Mouse (Mus musculus) urinary bladder, adult 18-20 months (tissue): Measurements from ENCODE around the gene Ptpre.
A peak's percentile ranks its signal among the peaks of the same experiment; 100 is the strongest.
"Not testable (repeated sequence)": the region's sequence is repeated elsewhere in the genome, so short reads cannot be mapped to it uniquely, and the experiment has no call there.

Source experiments
- DNase-seq, 2 experiments: peaks; one replicate each; pipeline ENCODE4 v3.0.0; 2022; ENCODE audit warnings: low spot score in 2 of 2, mixed read lengths in 2 of 2

Gene Ptpre

GRCm38 (mm10) chr7:135537341-135537901 is at the start of gene Ptpre:
Gene Ptpre, plus strand, starts transcription at chr7:135537481.
- peak; percentile 77 to 89 for DNase-seq

- no peak for DNase-seq
Measured at GRCm38 (mm10) chr7:135488214-135488810, 49.0 kb upstream of the Ptpre start.

- no peak for DNase-seq
Measured at GRCm38 (mm10) chr7:135489724-135490499, 47.4 kb upstream of the Ptpre start.

- DNase-seq, result no peak
Measured at GRCm38 (mm10) chr7:135490500-135490886, 46.8 kb upstream of the Ptpre start.

- DNase-seq, result no peak
Measured at GRCm38 (mm10) chr7:135495303-135495702, 42.0 kb upstream of the Ptpre start.

- DNase-seq, result no peak
Measured at GRCm38 (mm10) chr7:135498565-135499186, 38.6 kb upstream of the Ptpre start.

GRCm38 (mm10) chr7:135499403-135499802 is 37.9 kb upstream of the Ptpre start:
- DNase-seq, result no peak

- DNase-seq, result not testable (repeated sequence)
Measured at GRCm38 (mm10) chr7:135506506-135506905, 30.8 kb upstream of the Ptpre start.

- no peak for DNase-seq
Measured at GRCm38 (mm10) chr7:135508602-135509001, 28.7 kb upstream of the Ptpre start.

GRCm38 (mm10) chr7:135509272-135509671 is 28.0 kb upstream of the Ptpre start:
- DNase-seq, result peak; percentile 23 to 39

GRCm38 (mm10) chr7:135510431-135510830 is 26.9 kb upstream of the Ptpre start:
- no peak for DNase-seq

- DNase-seq, result no peak
Measured at GRCm38 (mm10) chr7:135511723-135512122, 25.6 kb upstream of the Ptpre start.

GRCm38 (mm10) chr7:135517191-135517590 is 20.1 kb upstream of the Ptpre start:
- DNase-seq, result no peak

- no peak for DNase-seq
Measured at GRCm38 (mm10) chr7:135520241-135520640, 17.0 kb upstream of the Ptpre start.

GRCm38 (mm10) chr7:135521755-135522512 is 15.3 kb upstream of the Ptpre start:
- no peak for DNase-seq

GRCm38 (mm10) chr7:135523981-135524380 is 13.3 kb upstream of the Ptpre start:
- DNase-seq, result no peak

- DNase-seq, result no peak
Measured at GRCm38 (mm10) chr7:135524424-135524967, 12.8 kb upstream of the Ptpre start.

GRCm38 (mm10) chr7:135526574-135527152 is 10.6 kb upstream of the Ptpre start:
- no peak for DNase-seq

- no peak for DNase-seq
Measured at GRCm38 (mm10) chr7:135527169-135527568, 10.1 kb upstream of the Ptpre start.

- no peak for DNase-seq
Measured at GRCm38 (mm10) chr7:135528515-135528914, 8.8 kb upstream of the Ptpre start, which contains the start of gene Clrn3. Gene Clrn3, minus strand, starts transcription at chr7:135528654.

GRCm38 (mm10) chr7:135529068-135529467 is 8.2 kb upstream of the Ptpre start:
- DNase-seq, result no peak
